Mouse (Mus musculus): Measurements from ENCODE around the gene Egfr.

The Egfr gene

DNA sequence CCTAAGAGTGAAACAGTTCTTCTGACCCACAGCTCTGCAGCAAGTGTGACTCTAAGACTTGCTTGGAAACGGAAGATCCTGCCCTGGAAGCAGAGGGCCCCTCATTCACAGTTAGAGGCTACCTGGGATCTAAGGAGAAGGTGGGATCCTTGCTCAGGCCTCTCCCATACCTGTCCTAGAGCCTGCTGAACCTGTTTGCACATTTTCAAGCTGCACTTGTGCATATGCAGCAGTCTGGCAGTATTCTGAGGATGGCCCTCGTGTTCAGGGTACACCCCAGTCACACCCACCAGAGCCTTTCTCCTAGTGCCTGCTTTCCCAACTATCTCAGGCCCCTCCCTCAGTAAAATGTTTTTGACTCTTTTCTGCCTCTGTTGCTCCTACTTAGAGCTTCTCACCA, 29.6 kb downstream of the Egfr start:
- DNase-seq, result no peak

DNA sequence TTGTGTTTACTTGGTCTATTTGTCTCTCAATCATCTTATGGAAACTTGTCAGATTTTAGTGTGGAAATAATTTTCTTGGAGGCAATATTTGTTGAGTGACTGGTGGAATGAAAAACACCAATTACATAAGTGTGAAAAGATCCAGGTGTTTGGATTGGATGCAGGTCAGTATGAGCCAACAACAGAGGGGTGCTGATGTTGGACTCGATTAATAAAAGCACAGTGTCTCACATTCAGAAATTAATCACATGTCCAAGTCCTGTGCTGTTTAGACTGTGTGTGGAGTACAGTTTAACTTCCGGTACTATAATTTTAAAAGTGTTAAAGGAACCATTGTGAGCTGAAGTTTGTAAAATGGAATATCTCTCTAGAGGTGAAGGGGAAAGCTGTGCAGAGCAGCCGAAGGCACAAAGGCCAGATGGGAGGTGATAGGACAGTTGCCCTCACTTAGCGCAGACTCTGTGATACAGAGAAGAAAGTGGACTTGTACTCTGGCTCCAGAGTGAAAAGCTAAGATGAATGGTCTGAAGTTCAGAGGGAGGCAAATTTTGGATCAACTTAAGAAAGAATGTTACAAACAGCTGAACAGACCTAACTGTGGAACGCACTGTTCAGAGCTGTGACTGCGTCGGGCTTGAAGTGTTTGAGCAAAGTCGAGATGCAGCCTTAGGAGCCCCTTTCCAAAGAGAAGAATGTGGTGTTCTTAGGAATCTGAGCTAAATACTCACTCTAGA, 32.1 kb downstream of the Egfr start:
- DNase-seq, result no peak

DNA sequence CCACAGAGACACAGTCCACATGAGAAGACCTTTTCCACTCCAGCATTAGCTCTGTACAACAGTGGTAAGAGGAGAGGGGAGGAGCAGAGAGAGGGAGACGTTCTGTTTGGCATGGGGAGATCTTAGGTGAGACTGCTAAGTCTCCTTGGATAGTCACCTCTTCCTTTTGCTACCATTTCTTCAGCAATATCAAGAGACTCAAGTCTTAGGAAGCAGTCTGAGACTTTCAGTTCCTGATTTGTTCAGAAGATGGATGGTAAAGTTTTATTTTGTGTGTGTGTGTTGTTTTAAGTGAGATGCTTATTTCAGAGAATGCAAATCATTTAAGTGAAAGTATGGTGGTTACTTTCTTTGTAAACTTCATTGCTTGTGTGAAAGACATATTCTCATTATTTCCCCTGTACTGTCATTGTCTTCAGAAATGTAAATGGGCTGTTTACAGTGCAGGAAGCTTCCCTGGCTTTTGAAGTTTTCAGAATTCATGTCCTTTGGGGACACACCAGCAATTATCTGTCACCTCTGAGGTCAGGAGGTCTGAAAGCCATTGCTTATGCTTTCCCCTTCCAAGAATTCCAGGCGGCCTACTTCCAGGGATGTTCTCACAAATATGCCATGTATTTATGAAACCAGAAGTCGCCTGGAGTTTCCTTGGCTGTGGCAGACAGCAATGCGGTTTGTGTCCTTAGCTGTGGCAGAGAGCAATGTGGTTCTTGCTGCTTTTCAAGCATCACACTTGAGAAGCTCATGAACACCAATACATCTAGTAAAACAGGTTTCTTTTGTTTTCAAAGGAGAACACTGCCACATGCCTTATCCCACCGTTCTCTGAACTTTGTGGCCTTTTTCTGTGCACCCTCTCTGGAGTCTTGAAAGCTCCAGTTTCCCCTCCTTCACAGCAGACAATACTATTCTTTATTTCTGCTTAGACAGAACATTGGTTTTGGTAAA, 40.9 kb downstream of the Egfr start:
- DNase-seq, result no peak

DNA sequence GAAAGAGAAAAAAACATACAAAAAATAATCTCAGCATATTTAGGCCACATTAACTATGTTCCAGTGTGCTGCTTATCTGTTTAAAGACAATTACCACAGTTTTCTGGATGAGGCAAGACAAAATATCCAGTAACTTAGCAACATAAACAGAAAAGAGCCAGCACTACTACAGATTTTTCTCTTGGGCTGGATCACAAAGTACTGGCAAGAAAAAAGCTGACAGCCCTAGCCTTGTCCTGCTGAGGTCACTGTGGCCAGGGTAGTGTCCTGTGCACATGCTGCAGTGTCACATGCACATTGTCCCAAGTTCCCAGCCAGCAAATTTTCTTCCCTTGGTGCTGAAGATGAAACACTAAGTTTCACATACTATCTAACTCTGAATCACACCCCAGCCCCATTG, 43.0 kb downstream of the Egfr start:
- no peak for DNase-seq

DNA sequence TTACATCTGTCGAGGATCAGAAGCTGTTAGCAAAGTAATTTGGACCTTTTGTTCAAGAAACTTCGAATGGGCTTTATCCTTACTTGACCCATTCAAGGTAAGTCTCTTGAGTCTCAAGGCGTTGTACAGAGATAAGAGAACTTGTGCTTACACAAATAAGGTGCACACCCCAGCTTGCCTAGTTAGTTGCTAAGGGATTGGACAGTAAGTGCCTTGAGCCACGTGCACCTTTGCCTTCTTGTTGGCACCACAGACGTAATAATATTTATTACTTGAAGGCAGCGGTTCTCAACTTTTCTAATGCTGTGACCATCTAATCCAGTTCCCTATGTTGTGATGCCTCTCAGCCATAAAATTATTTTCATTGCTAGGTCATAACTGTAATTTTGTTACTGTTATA, 43.5 kb downstream of the Egfr start:
- no peak for DNase-seq

DNA sequence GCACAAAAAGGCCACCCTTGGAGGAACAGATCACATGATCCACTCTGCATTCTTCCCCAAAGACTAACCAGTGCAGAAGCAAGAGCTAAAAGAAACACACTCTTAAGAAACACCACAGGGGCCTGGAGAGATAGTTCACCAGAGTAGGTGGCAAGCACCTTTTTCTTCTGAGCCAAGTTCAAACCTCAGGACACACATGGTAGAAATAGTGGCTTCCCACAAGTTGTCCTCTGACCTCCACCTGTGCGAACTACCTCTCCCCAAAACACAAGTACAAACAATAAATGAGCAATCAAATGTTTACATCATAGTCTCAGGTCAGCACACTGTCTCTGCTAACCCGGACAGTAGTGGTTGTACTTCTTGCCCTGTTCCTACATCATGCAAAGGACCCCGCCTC, 45.5 kb downstream of the Egfr start:
- no peak for DNase-seq

DNA sequence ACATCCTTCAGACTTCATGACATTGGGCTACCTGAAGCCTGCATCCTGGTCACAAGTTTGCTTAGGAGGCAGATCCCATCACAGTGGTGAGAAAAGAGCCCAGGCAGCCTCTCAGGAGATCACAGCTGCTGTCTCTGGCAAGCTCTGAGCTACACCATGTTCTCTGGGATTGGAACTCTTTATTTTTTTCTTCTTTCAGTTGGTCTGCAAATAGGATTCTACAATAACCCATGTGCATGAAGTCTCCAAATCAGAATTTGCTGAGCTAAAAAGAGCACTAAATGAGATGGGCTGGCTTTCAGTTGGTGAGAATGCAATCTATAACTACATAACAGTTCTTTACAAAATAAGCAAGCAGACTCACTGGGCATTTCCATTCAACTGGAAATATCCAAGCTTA, 46.1 kb downstream of the Egfr start:
- DNase-seq, result no peak

DNA sequence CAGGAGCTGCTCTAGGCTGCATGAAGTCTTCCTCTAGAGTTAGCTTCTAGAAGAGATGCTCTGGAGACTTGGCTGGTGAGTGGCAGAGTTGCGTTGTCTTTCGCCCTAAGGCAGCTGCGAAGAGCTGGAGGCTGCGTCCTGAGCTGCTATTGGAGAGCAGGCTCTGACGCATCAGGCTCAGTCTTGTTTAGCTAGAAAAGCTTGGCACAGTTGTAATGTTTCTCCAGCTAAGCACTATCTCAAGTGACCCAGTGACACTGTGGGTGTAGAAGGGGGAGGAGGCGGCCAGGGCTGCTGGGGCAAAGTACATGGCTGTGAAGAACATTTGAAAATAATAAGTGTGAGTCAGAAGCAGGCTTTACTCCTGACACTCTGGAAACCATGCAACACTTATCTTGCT, 48.5 kb downstream of the Egfr start:
- DNase-seq, result no peak

DNA sequence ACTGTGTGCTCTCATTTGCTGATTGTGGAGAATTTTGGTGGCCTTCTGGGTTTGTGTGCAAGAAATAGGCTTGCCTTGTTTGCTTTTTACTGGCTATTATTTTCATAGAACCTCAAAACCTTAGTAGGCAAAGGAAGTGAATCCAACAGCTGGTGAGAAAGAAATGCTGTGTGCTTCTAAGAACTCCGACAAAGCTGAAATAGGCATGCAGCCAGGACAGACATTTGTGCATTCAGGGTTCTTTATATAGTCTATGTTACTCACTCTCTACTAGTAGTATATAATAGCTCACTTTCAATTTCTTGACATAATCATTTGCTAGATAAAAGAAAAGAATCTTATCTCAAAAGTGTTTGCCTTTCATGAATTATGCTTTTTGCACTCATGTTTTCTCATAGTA, 50.7 kb downstream of the Egfr start:
- DNase-seq, result no peak

DNA sequence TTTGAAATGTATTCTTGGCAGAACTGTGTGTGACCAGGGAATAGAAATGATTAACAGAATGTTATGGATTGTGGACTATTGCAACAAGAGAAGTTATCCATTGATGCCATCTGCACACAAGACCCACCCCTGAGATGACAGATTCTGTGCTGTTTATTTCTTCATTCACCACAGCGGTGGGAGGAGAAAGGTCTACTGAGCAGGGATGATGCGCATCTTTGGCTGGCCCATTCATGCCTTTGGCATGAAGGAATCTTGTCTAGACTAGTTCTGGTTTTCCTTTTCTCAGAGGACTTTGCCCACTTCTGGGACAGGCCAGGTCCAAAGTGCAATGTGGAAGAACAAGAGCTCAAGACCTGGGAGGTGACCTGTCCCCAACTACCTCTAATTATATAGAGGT, 52.0 kb downstream of the Egfr start:
- DNase-seq, result no peak

DNA sequence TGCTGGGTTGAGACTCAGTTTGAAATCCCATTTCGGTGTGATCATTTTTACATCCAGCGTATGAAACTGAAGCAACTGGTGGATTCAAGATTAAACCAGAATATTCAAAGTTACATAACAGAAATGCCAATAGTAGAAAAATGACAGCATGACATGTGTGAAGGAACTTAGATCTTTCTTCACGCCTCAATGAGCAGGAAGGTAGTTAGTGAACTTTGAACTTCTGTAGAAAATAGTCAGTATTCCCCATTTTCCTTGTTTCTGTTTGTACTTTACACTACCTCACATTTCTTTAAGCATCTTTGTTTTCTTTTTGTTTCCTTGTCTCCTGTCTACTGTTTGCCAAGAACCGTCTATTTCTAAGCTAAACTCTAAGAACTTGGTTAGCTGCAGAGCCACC, 53.9 kb downstream of the Egfr start:
- DNase-seq, result no peak

DNA sequence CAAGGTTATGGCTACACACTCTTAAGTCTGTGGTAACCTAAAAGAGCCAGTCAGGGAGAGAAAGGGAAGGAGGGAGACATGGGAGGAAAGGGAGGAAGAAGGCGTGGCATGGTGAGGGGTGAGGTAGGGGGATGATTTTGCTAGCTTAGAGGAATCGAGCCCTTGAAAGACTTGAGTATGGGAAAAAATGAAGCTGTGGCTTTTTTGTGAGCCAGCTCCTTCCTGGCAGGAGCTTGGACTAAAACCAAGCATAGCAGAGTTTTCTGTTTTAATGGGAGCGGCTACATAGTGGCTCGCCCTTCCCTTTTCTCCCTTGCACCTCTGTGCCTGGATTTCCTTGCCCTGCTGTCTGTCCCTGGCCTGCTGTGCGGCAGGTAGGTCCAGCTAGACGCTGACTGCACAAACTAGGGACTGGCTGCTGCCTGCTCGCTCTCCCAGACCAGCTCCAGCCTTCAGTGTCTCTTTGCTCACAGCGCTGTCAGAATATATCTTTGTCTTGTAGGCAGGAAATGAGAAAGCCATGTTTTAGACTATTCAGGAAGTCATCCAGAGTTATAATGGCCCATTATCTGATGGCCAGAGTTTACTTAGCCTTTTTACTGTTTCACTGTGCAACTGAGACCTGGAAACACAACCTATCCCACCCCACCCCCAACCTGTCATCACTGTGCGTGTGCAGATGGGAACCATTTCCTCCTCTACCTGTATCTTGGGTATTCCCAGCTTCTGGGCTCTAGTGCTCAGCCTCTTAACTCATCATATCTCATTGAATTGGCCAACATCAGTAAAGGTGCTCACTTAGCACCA, 57.4 kb downstream of the Egfr start:
- DNase-seq, result no peak

DNA sequence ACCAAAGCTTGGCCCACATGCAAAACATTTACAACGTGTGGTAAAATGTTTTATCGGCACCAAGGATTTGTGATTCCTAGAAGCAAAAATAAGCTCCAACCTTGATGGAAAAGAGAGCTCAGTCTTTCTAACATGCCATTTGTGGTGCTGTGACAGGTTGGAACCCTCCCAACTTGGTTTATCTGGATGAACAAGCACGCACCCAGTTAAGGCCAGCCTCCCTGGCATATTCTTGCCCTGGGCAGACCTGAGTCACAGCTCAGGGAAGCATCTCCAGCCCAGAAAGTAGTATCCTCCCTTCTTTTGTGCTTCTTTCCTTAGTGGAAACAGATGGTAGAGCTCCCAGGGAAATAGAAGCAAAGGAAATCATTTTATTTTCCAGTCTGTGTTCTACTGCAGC, 58.1 kb downstream of the Egfr start:
- DNase-seq, result no peak

DNA sequence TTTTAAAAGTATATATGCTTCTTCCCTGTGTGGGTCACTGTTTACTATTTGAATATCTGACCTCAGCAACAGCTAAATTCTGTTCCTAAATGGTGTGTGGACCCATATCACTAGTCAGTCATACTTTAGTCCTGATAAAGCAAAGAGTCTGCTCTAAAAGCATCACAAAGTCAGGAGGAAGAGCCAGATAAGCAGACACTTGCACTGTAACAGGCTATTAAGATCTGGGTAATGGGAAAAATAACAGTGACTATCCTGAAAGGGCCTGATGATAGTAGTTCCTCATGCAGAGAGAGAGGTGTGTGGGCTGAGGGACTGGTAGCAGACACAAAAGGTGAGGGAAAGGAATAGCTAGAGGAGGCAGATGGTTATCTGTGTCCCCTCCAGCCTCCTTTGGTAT, 61.3 kb downstream of the Egfr start:
- no peak for DNase-seq

DNA sequence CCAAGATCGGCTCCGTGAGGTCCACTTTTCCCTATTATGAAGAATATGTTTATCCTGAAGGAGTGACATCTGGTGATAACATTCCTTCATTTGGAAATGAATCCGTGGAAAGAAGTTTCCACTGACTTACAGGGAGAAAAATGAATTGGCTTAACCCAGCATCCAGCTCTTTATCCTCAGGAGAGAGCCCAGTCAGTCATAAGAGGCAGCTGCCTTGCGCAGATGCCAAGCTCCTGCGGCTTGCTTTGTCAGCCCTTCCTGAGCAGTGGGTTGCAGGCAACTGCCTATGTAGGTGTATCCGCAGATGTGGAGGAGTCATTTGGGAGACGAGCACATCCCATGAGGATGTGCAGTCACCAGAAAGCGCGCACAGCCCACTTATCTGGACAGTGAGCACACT, 64.4 kb downstream of the Egfr start:
- no peak for DNase-seq

DNA sequence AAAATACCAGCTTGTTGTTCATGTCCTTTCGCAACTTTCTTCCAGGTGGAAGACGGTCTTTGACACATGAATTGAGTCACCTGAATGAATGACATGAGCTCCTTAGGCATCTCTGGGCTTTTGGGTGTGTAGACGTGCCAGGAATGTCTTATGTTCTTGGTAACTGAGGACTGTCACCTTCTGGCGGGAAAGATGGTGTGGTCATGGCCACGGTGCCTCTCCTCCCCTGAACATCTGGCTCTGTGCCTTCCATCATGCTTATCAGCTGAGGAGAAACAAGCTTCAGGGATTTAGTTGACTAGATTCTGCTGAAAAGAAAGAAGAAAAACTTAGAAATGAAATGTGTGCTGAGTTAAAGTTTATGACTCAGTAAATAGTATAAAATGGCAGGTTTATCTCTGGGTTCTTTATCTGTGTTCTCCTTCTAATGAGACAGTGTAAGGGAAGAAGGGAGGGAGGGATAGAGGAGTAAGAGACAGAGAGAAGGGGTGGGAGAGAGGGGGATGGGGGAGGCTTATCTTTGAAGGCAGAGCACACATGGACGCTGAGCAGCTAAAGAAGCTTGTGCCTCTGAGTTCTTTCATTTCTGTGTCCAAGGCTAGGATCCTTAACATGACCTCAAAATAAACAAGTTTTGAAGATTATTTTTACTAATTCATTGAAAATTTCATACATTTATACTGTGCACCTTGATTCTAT, 65.5 kb downstream of the Egfr start:
- DNase-seq, result no peak

DNA sequence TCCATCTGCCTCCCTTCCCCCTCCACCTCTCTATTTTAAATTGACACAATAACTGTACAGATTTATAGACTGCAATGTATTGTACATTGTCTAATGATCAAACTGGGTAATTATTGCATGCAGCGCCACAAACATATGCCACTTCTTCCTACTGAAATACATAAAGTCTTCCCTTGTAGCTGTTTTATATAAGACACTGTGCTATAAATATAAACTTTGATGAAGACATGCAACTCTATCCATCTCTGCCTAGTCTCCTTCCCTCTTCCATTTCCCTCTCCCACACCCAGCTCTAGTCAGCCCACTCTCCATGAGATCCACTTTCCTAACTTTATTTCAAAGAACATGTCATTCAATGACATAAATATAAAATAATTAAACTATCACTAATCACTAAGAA, 67.4 kb downstream of the Egfr start:
- DNase-seq, result no peak

DNA sequence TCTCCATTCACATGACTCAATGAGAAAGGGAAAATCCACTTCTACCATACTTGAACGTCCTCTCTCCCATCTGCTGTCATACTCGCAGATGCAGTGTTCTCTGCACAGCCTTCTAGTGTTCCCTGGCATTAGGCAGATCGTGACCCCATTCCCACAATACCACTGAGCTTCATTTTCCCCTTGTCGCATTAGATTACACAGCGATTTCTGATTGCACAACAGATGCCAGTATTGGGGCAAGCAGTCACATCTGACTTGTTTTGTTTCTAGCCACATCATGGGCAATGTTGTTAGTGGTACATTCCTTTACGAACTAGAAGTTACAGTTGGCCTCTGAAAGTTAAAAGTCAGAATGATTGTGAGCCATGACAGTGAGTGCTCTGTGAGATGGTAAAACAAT, 68.1 kb downstream of the Egfr start:
- DNase-seq, result no peak

DNA sequence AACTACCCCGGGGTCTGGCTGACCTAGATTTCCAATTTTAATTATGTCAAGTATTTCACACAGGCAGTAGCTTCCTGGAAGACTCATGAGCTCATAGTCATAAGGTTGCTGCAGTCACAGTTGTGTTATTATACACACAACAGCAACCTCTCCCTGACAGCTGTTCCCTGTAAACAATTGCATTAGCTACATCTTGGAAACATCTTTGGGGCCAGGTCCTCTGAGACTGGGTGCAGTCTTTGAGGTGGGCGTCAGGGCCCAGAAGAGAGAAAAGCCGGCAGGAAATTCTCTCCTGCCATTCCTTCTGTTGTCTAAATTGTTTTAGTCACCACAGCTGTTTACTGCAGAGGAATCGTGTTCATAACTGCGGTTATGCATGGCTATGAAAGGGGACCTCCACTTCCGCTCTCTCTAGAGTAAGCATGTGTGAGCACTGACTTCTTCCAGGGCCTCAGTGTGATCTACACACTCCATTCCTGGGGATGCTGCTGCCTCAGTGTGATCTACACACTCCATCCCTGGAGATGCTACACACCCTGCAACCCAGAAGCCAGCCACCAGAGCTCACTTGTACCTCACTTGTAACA, 69.8 kb downstream of the Egfr start:
- DNase-seq, result no peak

DNA sequence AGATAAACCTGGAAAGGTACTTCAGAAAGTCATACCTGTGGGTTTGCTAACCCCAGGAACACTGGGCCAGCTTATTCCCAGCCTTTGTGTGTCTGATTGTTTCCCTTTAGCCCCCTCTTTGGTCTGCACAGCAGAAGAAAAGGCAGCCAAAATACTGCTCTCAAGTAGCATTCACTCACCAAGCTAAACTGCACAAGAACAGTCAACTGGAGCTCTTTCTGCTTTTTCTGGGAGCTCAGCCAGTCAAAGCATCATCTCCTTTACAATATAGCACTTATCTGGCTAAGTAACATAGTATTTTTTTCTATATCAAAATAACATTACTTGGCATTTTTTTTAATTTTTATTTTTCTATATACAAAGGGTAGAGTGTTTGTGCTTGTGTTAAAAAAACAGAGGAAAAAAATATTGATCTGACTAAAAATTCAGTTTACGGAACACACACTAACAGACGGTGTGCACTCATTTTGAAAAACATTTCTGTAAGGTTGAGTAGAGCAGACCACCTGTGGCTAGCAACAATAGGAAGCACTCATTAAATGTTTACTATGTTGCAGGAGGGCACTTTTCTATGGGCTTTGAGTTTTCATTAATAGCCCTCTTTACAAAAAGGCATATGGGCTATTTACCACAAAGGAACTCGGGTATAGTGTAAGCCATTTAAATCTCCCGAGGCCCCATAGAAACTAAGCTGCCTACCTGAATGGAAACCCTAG, 72.0 kb downstream of the Egfr start:
- no peak for DNase-seq

DNA sequence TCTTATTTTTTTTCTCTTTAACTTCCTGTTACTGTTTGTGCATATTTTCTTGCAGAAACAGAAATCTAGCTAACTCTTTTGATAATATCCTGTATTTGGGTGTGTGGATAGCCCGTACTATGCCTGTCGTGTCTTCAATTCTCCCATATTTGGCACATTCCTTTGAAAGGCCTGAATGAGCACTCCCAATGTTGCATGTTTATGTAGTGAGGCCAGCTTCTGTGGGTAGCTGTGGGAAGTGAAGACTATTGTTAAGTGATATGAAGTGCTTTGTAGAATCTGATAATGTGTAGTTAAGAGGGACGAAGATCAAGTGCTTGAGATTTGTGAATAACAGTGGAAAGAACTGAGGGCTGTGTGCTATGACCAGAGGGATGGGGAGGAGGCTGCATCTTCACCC, 77.5 kb downstream of the Egfr start:
- no peak for DNase-seq

Data from cerebellum, adult 11-12 months (tissue).